Mouse (Mus musculus) intestine, embryonic 15.5 days (tissue): ENCODE data around the gene Cdc20b. TPM values are rescaled to one million over a fixed set of nuclear protein-coding genes. Genes with fewer than 3 reads are reported as not detected.
"Not testable (repeated sequence)": the region's sequence is repeated elsewhere in the genome, so short reads cannot be mapped to it uniquely, and the experiment has no call there.

Experiments
- ATAC-seq: fragments of 200-750 bp; cut with Nextera tagmentation; 2 replicates; pipeline ENCODE4 v1.8.0; 2017; ENCODE audit warnings: moderate TSS enrichment, moderate library complexity
- H3K27ac ChIP-seq: fragments of 300-500 bp; sonication (generic); 2 replicates; pipeline ENCODE4 v1.5.1; 2015; ENCODE audit warnings: mild to moderate bottlenecking, inconsistent platforms
- H3K27me3 ChIP-seq: fragments of 300-500 bp; sonication (generic); replicated peaks from 2 replicates; pipeline ENCODE4 v1.6.1; 2015; ENCODE audit warnings: inconsistent platforms
- H3K36me3 ChIP-seq: fragments of 300-500 bp; sonication (generic); 2 replicates; pipeline ENCODE4 v1.6.1; 2015; ENCODE audit warnings: inconsistent platforms
- H3K4me1 ChIP-seq: fragments of 300-500 bp; sonication (generic); replicated peaks from 2 replicates; pipeline ENCODE4 v1.6.1; 2015; ENCODE audit warnings: inconsistent platforms
- H3K4me2 ChIP-seq: fragments of 300-500 bp; sonication (generic); replicated peaks from 2 replicates; pipeline ENCODE4 v1.6.1; 2015; ENCODE audit warnings: mild to moderate bottlenecking, inconsistent platforms
- H3K4me3 ChIP-seq: fragments of 300-500 bp; sonication (generic); replicated peaks from 2 replicates; pipeline ENCODE4 v1.5.1; 2015; ENCODE audit warnings: inconsistent platforms
- H3K9ac ChIP-seq: fragments of 300-500 bp; sonication (generic); 2 replicates; pipeline ENCODE4 v1.6.1; 2015; ENCODE audit warnings: inconsistent platforms
- H3K9me3 ChIP-seq: fragments of 300-500 bp; sonication (generic); 2 replicates; pipeline ENCODE4 v1.6.1; 2016; ENCODE audit warnings: inconsistent platforms
- WGBS: fragments of 180-500 bp; shearing (Covaris S2); methylation state at CpG from one replicate; pipeline ENCODE4 v1.1.7; 2015; 5-methylcytosine and 5-hydroxymethylcytosine counted together
- polyA plus RNA-seq: library from polyadenylated mRNA; unstranded; fragments of >200 nt; fragmentation: Nextera tagmentation; extraction: Ambion mirVana; gene quantifications from 2 replicates; pipeline ENCODE4 v1.2.1, GENCODE M21; 2015

Gene Cdc20b
- polyA plus RNA-seq, 1 experiment from 2014 or later = not detected

GRCm38 (mm10) chr13:112998427-112999201 is 36.3 kb upstream of the Cdc20b start:
- Histone ChIP-seq H3K9me3 (no peaks in the 10 kb centered on the region), H3K36me3 (no peaks in the 10 kb centered on the region), H3K9ac (peak overlapping the region; percentile 44), H3K4me1 (peaks cover 15% of the 10 kb centered on the region), H3K4me2 (peak overlapping the region; percentile 94), H3K27ac (no peak overlapping the region), H3K4me3 (peak overlapping the region; percentile 41), H3K27me3 (peaks cover 50% of the 10 kb centered on the region)
- WGBS = under 1% methylated on average over 46 of the region's 46 CpGs
- ATAC-seq = peak; percentile 18; the same call in 1 of the 2 replicates

DNA sequence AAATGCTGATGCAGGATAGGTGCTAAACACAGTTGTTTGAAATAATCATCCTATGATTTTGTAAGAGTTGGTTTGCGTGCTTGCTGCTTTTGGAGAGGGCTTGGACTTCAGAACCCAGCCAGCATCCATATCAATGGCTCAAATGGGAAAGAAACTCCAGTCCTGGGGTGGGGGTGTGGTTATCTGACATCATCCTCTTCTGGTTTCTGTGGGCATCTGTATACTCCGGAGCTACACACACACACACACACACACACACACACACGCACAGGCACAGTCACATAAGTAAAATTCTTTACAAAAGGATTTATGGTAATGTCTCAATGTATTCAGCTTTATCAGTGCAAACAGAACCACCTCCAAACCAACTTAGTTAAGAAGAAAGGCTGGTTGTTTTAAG is 34.8 kb upstream of the Cdc20b start:
- H3K9ac ChIP-seq = no peak overlapping the region
- H3K36me3 ChIP-seq = no peaks in the 10 kb centered on the region
- peaks cover 35% of the 10 kb centered on the region for H3K27me3 ChIP-seq
- H3K4me3 ChIP-seq = no peak overlapping the region
- 0 out of 2 replicates have a peak overlapping the region, but pooled peaks have one; percentile 4 for H3K27ac ChIP-seq
- ATAC-seq = peak; percentile 11
- H3K4me2 ChIP-seq = no peak overlapping the region
- no peaks in the 10 kb centered on the region for H3K9me3 ChIP-seq
- peaks cover 10% of the 10 kb centered on the region for H3K4me1 ChIP-seq
- WGBS = 60% methylated on average over 3 of the region's 3 CpGs

DNA sequence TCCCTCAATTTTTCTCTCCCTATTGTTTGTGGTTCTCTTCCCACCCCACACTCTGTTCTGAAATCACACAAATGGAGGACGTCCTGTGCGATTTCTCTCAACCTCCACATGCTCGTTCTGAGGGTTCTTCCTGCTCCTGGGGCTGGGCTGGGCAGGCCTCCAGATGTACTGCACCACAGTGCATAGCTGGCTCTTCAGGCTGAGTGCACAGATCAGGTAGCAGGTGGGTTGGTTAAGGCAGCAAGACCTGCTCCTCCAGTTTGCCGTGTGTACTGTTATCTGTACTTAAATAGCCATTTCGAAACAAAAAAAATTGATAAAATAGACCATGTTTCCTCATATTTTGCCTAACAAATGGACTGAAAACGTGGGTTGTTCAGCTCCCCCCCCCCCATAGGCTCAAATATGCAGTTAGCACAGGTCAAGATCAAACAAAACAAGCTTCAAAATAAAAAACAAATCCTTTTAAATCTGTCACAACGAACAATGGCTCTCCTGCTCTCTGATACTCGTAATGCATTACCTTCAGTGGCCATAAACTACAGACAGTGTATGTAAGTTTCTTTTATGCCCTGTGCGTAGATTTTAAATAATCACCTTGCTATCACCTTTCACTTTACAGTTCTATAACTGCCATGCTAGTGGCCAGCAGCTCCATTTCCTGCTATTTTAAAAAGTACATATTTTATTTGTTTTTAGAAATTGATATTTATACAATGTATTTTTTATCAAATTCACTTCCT is 34.2 kb upstream of the Cdc20b start:
- H3K27ac ChIP-seq = 0 out of 2 replicates have a peak overlapping the region, but pooled peaks have one; percentile 4

DNA sequence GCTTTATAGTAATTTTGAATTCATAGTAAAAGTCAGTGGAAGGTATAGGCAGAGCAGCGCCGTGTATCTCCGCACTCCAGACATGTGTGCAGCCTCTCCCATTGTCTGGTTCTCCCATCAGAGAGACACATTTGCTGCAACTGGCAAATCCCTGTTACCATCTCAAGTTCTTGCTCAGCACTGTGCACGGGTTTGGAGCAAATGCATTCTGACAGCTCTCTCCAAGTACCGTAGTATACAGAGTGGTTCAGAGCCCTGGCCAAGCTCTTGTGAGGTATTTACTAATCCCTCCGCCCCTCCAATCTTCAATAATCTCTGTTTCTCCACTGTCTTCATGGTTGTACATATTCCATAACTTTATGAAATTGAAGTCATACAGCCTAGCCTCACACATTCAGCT is 22.2 kb upstream of the Cdc20b start:
- Histone ChIP-seq H3K27ac (no peak overlapping the region), H3K36me3 (no peaks in the 10 kb centered on the region), H3K27me3 (no peaks in the 10 kb centered on the region), H3K9ac (no peak overlapping the region), H3K4me3 (no peak overlapping the region), H3K4me1 (no peaks in the 10 kb centered on the region), H3K9me3 (no peaks in the 10 kb centered on the region), H3K4me2 (peak overlapping the region; percentile 48; the same call in 1 of the 2 replicates)
- ATAC-seq = no peak
- WGBS = 78% methylated on average over 6 of the region's 6 CpGs

More for the DNA sequence above, 34.2 kb upstream of the Cdc20b start:
- H3K4me2 ChIP-seq = no peak overlapping the region
- peaks cover 31% of the 10 kb centered on the region for H3K27me3 ChIP-seq
- H3K9me3 ChIP-seq = no peaks in the 10 kb centered on the region
- peak; percentile 96 for ATAC-seq
- peaks cover 10% of the 10 kb centered on the region for H3K4me1 ChIP-seq
- H3K36me3 ChIP-seq = no peaks in the 10 kb centered on the region
- H3K4me3 ChIP-seq = no peak overlapping the region
- no peak overlapping the region for H3K9ac ChIP-seq
- 45% methylated on average over 9 of the region's 9 CpGs for WGBS

- peak overlapping the region; percentile 23 for H3K4me3 ChIP-seq
- H3K4me1 ChIP-seq, H3K27ac ChIP-seq, H3K9ac ChIP-seq, H3K27me3 ChIP-seq, ATAC-seq, H3K9me3 ChIP-seq, H3K36me3 ChIP-seq: not testable (repeated sequence)
- peak overlapping the region; percentile 48 for H3K4me2 ChIP-seq
- WGBS = 37% methylated on average over 19 of the region's 20 CpGs
These were observed 21.5 kb upstream of the Cdc20b start for GRCm38 (mm10) chr13:113013174-113013953.

GRCm38 (mm10) chr13:113021521-113021920 is 13.4 kb upstream of the Cdc20b start:
- ATAC-seq = peak; percentile 52; the same call in 1 of the 2 replicates
- Histone ChIP-seq H3K27me3 (no peaks in the 10 kb centered on the region), H3K4me3 (no peak overlapping the region), H3K4me2 (no peak overlapping the region), H3K27ac (no peak overlapping the region), H3K9ac (no peak overlapping the region), H3K9me3 (no peaks in the 10 kb centered on the region), H3K4me1 (no peaks in the 10 kb centered on the region), H3K36me3 (no peaks in the 10 kb centered on the region)
- 88% methylated on average over 2 of the region's 2 CpGs for WGBS

- H3K4me1 ChIP-seq = no peaks in the 10 kb centered on the region
- H3K27ac ChIP-seq = no peak overlapping the region
- no peak overlapping the region for H3K9ac ChIP-seq
- no peaks in the 10 kb centered on the region for H3K36me3 ChIP-seq
- H3K27me3 ChIP-seq = no peaks in the 10 kb centered on the region
- H3K4me2 ChIP-seq = no peak overlapping the region
- WGBS = 72% methylated on average over 8 of the region's 8 CpGs
- H3K4me3 ChIP-seq = no peak overlapping the region
- ATAC-seq = peak; percentile 70
- H3K9me3 ChIP-seq = no peaks in the 10 kb centered on the region
These were observed 12.4 kb upstream of the Cdc20b start for GRCm38 (mm10) chr13:113022467-113022866.

DNA sequence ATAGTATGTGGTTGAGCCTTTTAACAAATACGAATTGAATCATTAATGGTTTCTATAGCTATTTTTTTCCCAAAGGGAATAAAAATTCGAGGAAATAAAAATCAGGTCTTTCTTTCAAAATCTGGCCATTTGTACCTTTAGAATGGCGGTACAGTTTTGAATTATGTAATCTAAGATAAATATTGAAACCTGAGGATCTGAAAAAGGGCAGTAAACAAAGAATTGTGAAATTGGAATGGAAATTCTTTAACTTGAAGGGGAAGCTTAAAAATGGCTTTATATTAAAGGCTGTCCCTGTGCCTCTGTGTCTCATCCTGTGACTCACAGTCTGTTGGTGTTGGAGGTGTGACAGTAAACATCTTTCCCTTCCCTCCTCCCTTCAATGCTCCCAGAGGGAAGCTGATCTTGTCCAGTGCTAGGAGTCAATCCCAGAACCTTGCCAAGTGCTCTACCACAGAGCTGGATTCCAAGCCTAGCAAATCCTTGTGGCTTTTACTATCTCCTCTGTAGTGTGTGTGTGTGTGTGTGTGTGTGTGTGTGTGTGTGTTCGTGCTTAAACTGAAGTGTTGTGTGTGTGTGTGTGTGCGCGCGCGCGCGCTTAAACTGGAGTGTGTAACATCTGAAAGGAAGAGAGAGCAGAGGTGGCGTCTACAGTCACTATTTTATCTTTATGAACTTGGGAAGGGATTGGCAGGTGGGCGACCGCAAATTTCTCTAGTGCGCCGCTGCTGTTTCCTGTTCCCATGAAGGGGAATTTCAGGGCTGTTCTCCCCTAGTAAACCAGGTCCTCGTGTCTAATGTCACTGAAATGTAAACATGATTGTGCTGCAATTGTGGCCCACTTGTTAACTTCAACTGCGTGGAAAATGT is 11.4 kb upstream of the Cdc20b start:
- Histone ChIP-seq H3K4me3 (no peak overlapping the region), H3K9me3 (no peaks in the 10 kb centered on the region), H3K27ac (no peak overlapping the region), H3K36me3 (no peaks in the 10 kb centered on the region), H3K4me1 (no peaks in the 10 kb centered on the region), H3K4me2 (no peak overlapping the region), H3K27me3 (no peaks in the 10 kb centered on the region), H3K9ac (no peak overlapping the region)
- WGBS = 61% methylated on average over 17 of the region's 17 CpGs
- no peak for ATAC-seq

GRCm38 (mm10) chr13:113031351-113031750 is 3.6 kb upstream of the Cdc20b start:
- no peak overlapping the region for H3K27ac ChIP-seq
- 3% methylated on average over 7 of the region's 7 CpGs for WGBS
- no peak overlapping the region for H3K9ac ChIP-seq

GRCm38 (mm10) chr13:113031792-113032571 is 2.9 kb upstream of the Cdc20b start:
- H3K4me3 ChIP-seq = peak overlapping the region; percentile 48
- H3K9me3 ChIP-seq = no peaks in the 10 kb centered on the region
- peaks cover 25% of the 10 kb centered on the region for H3K27me3 ChIP-seq
- peak; percentile 62 for ATAC-seq
- WGBS = under 1% methylated on average over 40 of the region's 40 CpGs
- no peaks in the 10 kb centered on the region for H3K36me3 ChIP-seq
- H3K9ac ChIP-seq = peak overlapping the region; percentile 39
- H3K4me2 ChIP-seq = peak overlapping the region; percentile 97
- H3K4me1 ChIP-seq = peaks cover 13% of the 10 kb centered on the region
- H3K27ac ChIP-seq = no peak overlapping the region

More at GRCm38 (mm10) chr13:113031351-113031750, 3.6 kb upstream of the Cdc20b start:
- Histone ChIP-seq H3K36me3 (no peaks in the 10 kb centered on the region), H3K4me1 (peaks cover 13% of the 10 kb centered on the region), H3K9me3 (no peaks in the 10 kb centered on the region), H3K4me2 (peak overlapping the region; percentile 97), H3K4me3 (peak overlapping the region; percentile 48), H3K27me3 (peaks cover 25% of the 10 kb centered on the region)
- ATAC-seq = peak; percentile 19

DNA sequence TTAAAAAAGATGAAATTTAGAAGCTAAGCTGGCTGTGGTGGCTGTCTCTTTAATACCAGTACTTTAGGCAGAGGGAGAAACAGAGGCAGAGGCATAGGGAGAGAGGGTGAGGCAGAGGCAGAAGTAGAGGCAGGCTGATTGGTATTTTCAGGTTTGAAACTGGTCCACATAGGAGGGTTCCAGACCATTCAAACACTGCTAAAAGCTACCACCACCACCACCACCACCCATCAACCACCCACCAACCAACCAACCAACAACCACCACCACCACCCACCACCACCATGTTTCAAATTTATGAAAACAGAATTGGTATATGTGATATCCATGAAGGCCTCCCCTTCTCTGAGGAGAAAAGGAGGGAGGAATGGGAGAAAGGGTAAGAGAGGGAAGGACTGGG is 2.1 kb upstream of the Cdc20b start:
- Histone ChIP-seq H3K27me3 (peaks cover 28% of the 10 kb centered on the region), H3K9ac (no peak overlapping the region), H3K36me3 (no peaks in the 10 kb centered on the region), H3K4me1 (peaks cover 13% of the 10 kb centered on the region), H3K9me3 (no peaks in the 10 kb centered on the region), H3K4me2 (no peak overlapping the region), H3K4me3 (no peak overlapping the region), H3K27ac (no peak overlapping the region)
- no peak for ATAC-seq
